34 mouse cellular contexts compared by ENCODE assay signal in the genomic region with DNA sequence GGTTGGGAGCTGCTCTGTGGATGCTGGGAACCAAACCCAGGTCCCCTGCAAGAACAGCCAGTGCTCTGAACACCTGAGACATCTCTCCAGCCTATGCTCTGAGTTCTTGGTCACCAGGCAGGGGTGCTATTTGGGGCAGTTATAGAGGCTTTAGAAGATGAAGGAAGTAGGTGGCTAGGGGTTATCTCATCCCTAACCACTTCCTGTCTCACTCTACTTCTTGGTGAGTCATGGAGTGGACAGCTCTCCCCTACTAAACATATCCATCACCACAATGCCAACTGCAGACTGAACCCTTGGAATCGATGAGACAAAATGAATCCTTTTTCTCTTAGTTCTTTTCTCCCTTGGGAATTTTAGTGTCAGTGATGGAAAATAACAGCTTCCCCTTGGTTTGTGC. TPM values are rescaled to one million over a fixed set of nuclear protein-coding genes. Genes with fewer than 3 reads are reported as not detected.
"Had no signal": no experiment of that assay in that cellular context is flagged by ENCODE, and none has a peak within 500 bp of the region (broad histone marks: within the 10 kb centered on the region; RNA-seq: fewer than 3 reads in every experiment).

No protein-coding gene starts in this region.

- H3K9me3 ChIP-seq: heart, embryonic 15.5 days; hindbrain, embryonic 13.5 days; hindbrain, embryonic 15.5 days; kidney, embryonic 15.5 days; limb, embryonic 15.5 days; liver, embryonic 12.5 days had no signal

- ATAC-seq: hindbrain, postnatal 0 days; intestine, embryonic 16.5 days; liver, embryonic 12.5 days had no signal

- DNase-seq: gastrocnemius, adult 2 months; gastrocnemius, postnatal 10 days; gastrocnemius, postnatal 25 days; heart, adult 11 months; heart, adult 2 months; heart, postnatal 14 days; heart, postnatal 36 days; kidney, adult 11 months; kidney, adult 2 months; kidney, adult 9 months; kidney, postnatal 14 days; kidney, postnatal 36 days; layer of hippocampus, adult 9-11 months; layer of hippocampus, postnatal 36 days; left cerebral cortex, postnatal 4 days had no signal

- H3K9ac ChIP-seq: heart, embryonic 13.5 days; heart, embryonic 15.5 days; hindbrain, embryonic 13.5 days; hindbrain, embryonic 15.5 days; kidney, embryonic 15.5 days; limb, embryonic 13.5 days; limb, embryonic 15.5 days; liver, embryonic 12.5 days had no signal

- H3K27ac ChIP-seq: gastrocnemius, adult 2 months; heart, adult 2 months; heart, embryonic 13.5 days; heart, embryonic 15.5 days; hindbrain, embryonic 13.5 days; hindbrain, embryonic 15.5 days; hindbrain, postnatal 0 days; kidney, embryonic 15.5 days; kidney, postnatal 0 days; limb, embryonic 13.5 days; limb, embryonic 15.5 days; liver, embryonic 12.5 days had no signal

- H3K4me3 ChIP-seq: gastrocnemius, adult 2 months; heart, adult 2 months; heart, embryonic 13.5 days; heart, embryonic 15.5 days; hindbrain, embryonic 13.5 days; hindbrain, embryonic 15.5 days; kidney, embryonic 15.5 days; limb, embryonic 13.5 days; limb, embryonic 15.5 days; liver, embryonic 12.5 days had no signal

- H3K36me3 ChIP-seq: heart, embryonic 13.5 days; heart, embryonic 15.5 days; hindbrain, embryonic 13.5 days; hindbrain, embryonic 15.5 days; kidney, embryonic 15.5 days; limb, embryonic 13.5 days; limb, embryonic 15.5 days; liver, embryonic 12.5 days had no signal

- H3K4me2 ChIP-seq: heart, embryonic 11.5 days; heart, embryonic 13.5 days; heart, embryonic 15.5 days; hindbrain, embryonic 13.5 days; hindbrain, embryonic 15.5 days; kidney, embryonic 15.5 days; limb, embryonic 13.5 days; limb, embryonic 15.5 days; liver, embryonic 12.5 days had no signal

RNA-seq across cellular contexts. Expression of a gene that starts 3.1 kb away (rescaled TPM):
- total RNA-seq: hematopoietic stem cell, adult 5-6 weeks had no signal

RNA-seq across cellular contexts. Expression of a gene that starts 38.6 kb away (rescaled TPM):
- total RNA-seq: gastrocnemius, adult 2 months; gastrocnemius, postnatal 10 days; gastrocnemius, postnatal 25 days; gastrocnemius, postnatal 4 days; heart, adult 2 months; heart, postnatal 14 days; heart, postnatal 36 days; hematopoietic stem cell, adult 5-6 weeks; liver, adult 2 months had no signal
- polyA plus RNA-seq: heart, embryonic 13.5 days; hindbrain, embryonic 11.5 days; hindbrain, embryonic 15.5 days; intestine, embryonic 14.5 days; intestine, embryonic 16.5 days; kidney, embryonic 15.5 days; large intestine, adult 2 months; limb, embryonic 11.5 days; limb, embryonic 15.5 days; liver, adult 2 months; liver, embryonic 12.5 days had no signal
